Mouse (Mus musculus) cerebellum, adult 8-10 months (tissue): ENCODE measurements around the gene Aff4.
A peak's percentile ranks its signal among the peaks of the same experiment; 100 is the strongest.

Experiments used
- DNase-seq: peaks from one replicate; pipeline ENCODE4 v3.0.0; 2022

Aff4 gene

DNA sequence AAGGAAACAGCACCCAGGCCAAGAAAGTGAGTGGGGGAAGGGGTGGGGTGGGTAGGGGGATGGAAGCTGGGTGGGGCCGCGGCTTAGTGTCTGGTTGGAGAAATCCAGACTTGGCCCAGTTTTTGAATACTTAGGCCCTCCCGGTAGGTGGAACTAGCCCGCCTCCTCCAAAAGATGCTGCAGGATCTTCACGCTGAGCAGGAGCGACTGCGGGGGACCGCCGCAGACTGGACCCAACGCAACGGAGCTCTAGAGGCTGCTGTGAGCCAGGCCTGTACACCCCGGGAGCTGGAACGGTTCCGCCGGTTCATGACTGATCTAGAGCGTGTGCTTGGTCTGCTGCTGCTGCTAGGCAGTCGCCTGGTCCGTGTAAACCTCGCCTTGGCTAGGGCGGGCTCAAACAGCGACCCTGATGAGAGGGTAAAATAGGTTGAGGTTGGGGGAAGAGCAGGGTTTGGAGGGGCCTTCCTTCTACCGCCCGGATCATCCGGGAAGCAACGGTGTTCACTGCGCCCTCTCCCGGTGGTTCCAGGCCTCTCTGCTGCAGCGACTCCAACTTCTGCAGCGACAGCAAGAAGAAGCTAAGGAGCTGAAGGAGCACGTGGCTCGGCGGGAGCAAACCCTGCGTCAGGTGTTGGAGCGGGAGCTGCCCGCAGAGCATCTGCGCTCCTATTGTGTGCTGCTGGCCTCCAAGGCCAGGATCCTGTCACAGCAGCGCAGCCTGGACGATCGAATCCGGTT lies 115.8 kb downstream of the Aff4 start:
- DNase-seq: peak; percentile 90

DNA sequence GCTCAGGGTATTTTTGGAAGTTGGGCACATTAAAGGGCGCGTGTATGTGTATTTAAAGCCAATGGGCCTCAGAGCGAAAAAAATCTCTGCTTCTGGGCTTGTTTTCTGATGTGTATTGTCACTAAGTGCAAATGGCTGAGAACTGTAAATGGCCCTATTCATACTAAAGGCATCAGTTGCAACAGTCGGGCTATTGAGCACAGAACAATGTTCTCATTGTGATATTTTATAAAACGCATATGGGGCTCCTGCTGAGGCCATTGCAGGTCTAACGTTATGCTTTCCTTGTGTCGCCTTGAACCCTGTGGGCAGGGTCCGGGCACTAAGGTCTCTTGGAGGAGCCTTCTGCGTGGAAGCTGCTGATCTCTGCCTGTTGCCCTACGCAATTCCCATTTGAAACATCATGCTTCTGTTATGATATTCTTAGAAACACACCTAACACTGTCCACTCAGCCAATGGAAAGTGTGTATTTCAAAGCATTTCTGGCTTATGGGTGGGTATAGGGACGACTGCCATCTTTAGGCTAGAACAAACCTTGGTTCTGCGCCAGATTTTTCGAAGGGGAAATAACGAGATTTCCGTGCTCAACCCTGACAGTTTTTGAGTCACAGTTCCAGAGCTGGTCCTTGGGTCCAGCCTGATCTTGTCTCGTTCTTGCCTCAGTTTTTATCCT lies 118.8 kb downstream of the Aff4 start:
- DNase-seq: no peak

DNA sequence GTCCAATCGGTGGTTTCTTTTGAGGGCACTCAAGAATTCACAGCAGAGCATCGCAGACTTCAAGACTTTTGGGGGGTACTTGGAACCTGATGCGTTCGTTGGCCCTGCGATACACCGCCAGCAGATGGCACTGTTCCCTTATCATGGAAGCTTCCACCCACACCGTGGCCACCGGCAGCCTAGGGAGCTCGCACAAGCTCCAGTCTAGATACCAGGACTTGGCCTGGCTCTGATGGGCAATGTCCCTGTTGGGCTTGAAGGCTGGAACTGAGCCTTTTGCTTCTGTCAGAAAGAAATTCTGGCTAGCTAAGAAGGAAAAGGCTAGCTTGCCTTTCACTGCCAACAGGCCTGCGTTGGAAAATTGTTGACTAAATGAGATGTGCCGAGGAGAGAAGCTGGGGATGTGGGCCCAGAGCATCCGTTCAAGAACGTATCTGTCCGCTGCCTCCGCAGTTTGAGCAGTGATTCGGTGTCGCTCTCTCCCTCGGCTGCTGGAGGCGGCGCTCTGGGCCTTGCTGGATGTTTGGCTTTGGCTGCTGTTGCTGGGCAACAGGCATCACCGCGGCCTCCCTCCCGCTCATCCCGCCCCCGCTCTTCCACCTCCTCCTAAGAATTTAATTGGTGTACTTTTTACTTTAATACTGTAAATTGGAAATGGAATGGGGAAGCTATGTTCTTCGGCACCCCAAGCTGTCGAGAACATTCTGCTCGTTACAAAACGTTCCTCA lies 119.5 kb downstream of the Aff4 start, which contains the start of gene Gm9837:
Gene Gm9837, minus strand, starts transcription at position 512 of the 728 bp plus-strand sequence.
- DNase-seq: peak; percentile 95
